Mouse (Mus musculus) neural tube, embryonic 15.5 days (tissue): ENCODE results near the gene Diexf. TPM values are rescaled to one million over a fixed set of nuclear protein-coding genes. Genes with fewer than 3 reads are reported as not detected.
A peak's percentile ranks its signal among the peaks of the same experiment; 100 is the strongest.

ENCODE experiments used
- ATAC-seq: fragments of 200-750 bp; cut with Nextera tagmentation; 2 replicates; pipeline ENCODE4 v1.8.0; 2017; ENCODE audit warnings: mild to moderate bottlenecking, moderate TSS enrichment, moderate library complexity; ENCODE audit not compliant: low FRiP score
- H3K27ac ChIP-seq: fragments of 300-500 bp; sonication (generic); replicated peaks from 2 replicates; pipeline ENCODE4 v1.5.1; 2015; ENCODE audit warnings: mild to moderate bottlenecking, inconsistent platforms
- H3K27me3 ChIP-seq: fragments of 300-500 bp; sonication (generic); replicated peaks from 2 replicates; pipeline ENCODE4 v1.6.1; 2015; ENCODE audit warnings: inconsistent platforms
- H3K36me3 ChIP-seq: fragments of 300-500 bp; sonication (generic); 2 replicates; pipeline ENCODE4 v1.6.1; 2015; ENCODE audit warnings: inconsistent platforms
- H3K4me1 ChIP-seq: fragments of 300-500 bp; sonication (generic); 2 replicates; pipeline ENCODE4 v1.6.1; 2015; ENCODE audit warnings: inconsistent platforms
- H3K4me2 ChIP-seq: fragments of 300-500 bp; sonication (generic); 2 replicates; pipeline ENCODE4 v1.6.1; 2015; ENCODE audit warnings: inconsistent platforms, mild to moderate bottlenecking, moderate library complexity
- H3K4me3 ChIP-seq: fragments of 300-500 bp; sonication (generic); replicated peaks from 2 replicates; pipeline ENCODE4 v1.5.1; 2015; ENCODE audit warnings: mild to moderate bottlenecking, inconsistent platforms
- H3K9ac ChIP-seq: fragments of 300-500 bp; sonication (generic); replicated peaks from 2 replicates; pipeline ENCODE4 v1.6.1; 2015; ENCODE audit warnings: mild to moderate bottlenecking, inconsistent platforms
- H3K9me3 ChIP-seq: fragments of 300-500 bp; sonication (generic); replicated peaks from 2 replicates; pipeline ENCODE4 v1.6.1; 2016; ENCODE audit warnings: inconsistent platforms
- WGBS: fragments of 180-500 bp; shearing (Covaris S2); methylation state at CpG from one replicate; pipeline ENCODE4 v1.1.7; 2015; ENCODE audit warnings: mixed read lengths; 5-methylcytosine and 5-hydroxymethylcytosine counted together
- polyA plus RNA-seq: library from polyadenylated mRNA; unstranded; fragments of >200 nt; fragmentation: Nextera tagmentation; extraction: Ambion mirVana; gene quantifications from 2 replicates; pipeline ENCODE4 v1.2.1, GENCODE M21; 2015

Diexf gene
- 7.8 TPM in 2 replicates for polyA plus RNA-seq

DNA sequence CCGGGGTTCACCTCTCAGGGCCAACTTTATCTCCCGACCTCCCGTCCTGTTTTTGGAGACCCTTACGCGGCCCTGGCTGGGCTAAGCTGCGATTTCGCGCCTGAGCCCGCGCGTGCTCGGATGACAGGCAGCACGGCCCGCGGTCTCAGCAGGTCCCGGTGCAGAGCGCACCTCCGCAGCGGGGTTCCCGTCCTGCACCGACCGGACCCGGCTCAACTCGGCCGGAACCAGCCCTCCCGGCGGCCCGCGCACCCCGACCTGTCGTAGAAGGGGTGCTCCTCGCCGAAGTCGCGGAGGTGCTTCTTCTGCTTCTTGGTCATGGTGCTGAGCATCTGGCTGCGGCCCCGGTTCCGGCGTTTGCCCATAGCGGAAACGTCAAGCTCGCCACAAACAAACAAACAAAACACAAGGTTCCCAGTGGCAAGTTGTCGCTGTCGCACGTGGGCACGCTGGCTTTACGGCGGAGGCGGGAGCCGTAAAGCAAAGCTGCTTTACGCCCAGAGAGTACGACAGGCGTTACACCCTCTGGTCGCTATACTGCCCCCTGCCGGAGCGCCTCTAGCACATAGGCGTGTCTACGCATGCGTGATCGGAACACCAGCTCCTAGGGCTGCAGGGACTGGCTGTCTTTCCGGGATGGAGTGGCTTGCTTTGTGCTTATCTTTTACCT is at the start of gene Diexf:
Diexf (minus strand) TSS at position 487 of the 670 bp plus-strand sequence.
- Histone ChIP-seq H3K9me3 (no peaks in the 10 kb centered on the region), H3K27ac (peak within 1 kb of the TSS; percentile 73), H3K27me3 (no peaks in the 10 kb centered on the region), H3K4me1 (peaks cover 14% of the 10 kb centered on the region), H3K9ac (peak within 1 kb of the TSS; percentile 82), H3K36me3 (peaks cover 15% of the 10 kb centered on the region), H3K4me2 (peak within 1 kb of the TSS; percentile 65), H3K4me3 (peak within 1 kb of the TSS; percentile 77)
- WGBS: 1% methylated on average over 61 of the region's 61 CpGs
- ATAC-seq: peak; percentile 93

DNA sequence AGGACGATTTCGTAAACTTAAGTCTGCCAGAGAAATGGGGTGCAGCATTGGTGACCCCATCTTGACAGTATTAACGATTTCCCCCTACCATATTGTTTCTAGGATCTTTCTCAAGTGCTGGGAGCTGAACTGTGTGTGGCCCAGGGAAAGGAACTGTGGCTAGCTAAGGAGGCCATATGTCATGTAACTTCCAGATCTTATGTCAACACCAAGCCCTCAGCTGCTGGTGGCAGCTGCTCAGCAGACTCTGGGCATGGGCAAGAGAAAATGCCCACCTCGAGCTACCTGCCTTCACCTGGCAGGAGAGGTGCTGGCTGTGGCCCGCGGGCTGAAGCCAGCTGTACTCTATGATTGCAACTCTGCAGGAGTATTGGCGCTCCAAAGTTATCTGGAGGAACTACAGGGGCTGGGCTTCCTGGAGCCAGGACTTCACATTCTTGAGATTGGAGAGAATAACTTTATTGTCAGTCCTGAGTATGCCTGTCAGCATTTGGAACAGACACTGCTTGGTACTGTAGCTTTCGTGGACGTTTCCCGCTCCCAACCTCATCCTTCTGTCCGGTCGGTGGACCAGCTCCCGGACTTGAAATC is 44.2 kb upstream of the Diexf start:
- Histone ChIP-seq H3K4me1 (peaks cover 34% of the 10 kb centered on the region), H3K9ac (no peak overlapping the region), H3K9me3 (no peaks in the 10 kb centered on the region), H3K4me2 (peak overlapping the region; percentile 84), H3K27ac (peak overlapping the region; percentile 90), H3K36me3 (no peaks in the 10 kb centered on the region), H3K27me3 (no peaks in the 10 kb centered on the region), H3K4me3 (peak overlapping the region; percentile 74)
- WGBS: 92% methylated on average over 13 of the region's 13 CpGs
- no peak for ATAC-seq

DNA sequence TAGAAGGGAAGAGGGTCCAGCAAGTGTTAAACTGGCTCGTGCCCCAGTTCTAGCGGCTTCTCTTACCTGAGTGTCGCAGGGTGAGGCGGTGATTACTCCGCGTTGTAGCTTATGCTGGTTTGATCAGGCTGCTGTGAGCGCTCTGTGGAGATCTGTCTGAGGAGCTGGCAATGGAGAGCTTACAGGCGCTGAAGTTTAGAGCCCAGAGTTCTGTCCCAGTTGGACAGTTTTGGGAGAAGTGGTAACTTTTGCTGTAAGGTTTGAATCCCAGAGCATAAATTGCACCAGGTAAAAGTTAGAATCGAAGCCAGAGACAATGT is 43.7 kb upstream of the Diexf start:
- 18% methylated on average over 9 of the region's 9 CpGs for WGBS

DNA sequence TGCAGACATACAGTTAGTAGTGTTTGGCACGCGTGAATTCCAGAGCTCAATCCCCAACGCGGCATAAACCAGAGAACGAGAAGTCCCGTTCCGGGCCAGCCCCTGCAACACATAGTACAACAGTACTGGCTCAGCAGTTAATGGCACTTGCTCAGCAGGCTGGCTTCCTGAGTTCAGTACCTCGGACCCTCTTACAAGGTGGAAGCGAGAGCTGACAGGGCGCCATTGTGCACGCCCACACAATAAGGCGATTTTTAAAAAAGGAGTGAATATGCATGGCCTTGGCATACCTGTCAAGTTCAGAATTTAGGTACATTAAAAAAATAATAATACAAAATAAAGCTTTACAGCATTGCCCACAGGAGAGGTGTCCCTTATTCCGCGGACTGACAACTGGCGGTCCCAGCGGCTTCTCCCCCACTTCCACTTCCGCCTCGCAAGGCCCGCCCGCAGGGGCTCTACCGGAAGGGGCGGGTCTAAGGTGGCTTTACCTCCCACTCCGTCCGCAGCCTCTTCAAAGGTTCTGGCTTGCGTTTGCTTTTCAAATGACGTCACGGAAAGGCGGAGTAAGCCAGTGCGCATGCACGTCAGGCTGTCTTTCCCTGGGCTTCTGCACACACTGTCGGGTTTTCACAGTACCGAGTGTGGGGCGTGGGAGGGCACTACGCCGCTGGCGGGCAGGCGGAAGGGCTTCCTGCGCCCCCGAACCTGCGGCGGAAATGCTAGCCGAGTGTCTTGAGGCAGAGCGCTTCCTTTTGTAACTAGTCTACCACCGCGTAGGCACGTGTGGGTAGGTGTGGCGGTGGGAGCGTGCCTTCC is 43.1 kb upstream of the Diexf start:
- peaks cover 34% of the 10 kb centered on the region for H3K4me1 ChIP-seq
- no peaks in the 10 kb centered on the region for H3K9me3 ChIP-seq
- peak overlapping the region; percentile 78 for H3K9ac ChIP-seq
- WGBS: under 1% methylated on average over 48 of the region's 48 CpGs
- no peaks in the 10 kb centered on the region for H3K36me3 ChIP-seq
- peak overlapping the region; percentile 74 for H3K4me3 ChIP-seq
- peak overlapping the region; percentile 90 for H3K27ac ChIP-seq
- ATAC-seq: peak; percentile 99
- no peaks in the 10 kb centered on the region for H3K27me3 ChIP-seq
- H3K4me2 ChIP-seq: peak overlapping the region; percentile 84

More for the DNA sequence above, 43.7 kb upstream of the Diexf start:
- H3K27me3 ChIP-seq: no peaks in the 10 kb centered on the region
- H3K4me3 ChIP-seq: peak overlapping the region; percentile 74
- ATAC-seq: no peak; the same call in none of the 2 replicates
- H3K36me3 ChIP-seq: no peaks in the 10 kb centered on the region
- peak overlapping the region; percentile 90 for H3K27ac ChIP-seq
- no peaks in the 10 kb centered on the region for H3K9me3 ChIP-seq
- H3K4me2 ChIP-seq: peak overlapping the region; percentile 84
- H3K4me1 ChIP-seq: peaks cover 34% of the 10 kb centered on the region
- peak overlapping the region; percentile 68 for H3K9ac ChIP-seq

DNA sequence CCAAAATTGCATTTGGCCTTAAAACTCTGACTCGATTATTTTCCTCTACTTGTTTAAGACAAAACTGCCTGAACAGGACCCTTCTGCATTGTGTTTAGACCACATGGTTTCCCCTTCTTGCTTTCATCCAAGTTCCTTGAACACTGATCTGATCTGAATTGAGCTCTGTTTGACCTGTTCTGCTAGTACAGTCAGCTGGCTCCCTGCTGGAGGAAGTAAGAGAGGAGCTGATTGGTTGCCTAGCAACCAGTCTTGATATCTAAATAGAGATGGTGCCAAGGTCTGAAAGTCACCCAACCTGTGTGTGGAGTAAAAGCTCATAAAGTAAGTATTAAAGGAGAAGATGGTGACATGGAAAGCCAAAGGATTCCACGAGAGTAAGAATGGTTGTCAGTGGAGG is 39.8 kb upstream of the Diexf start:
- no peak for ATAC-seq
- peaks cover 25% of the 10 kb centered on the region for H3K4me1 ChIP-seq
- no peak overlapping the region for H3K4me3 ChIP-seq
- WGBS: 72% methylated on average over 2 of the region's 2 CpGs
- H3K9ac ChIP-seq: no peak overlapping the region
- no peaks in the 10 kb centered on the region for H3K9me3 ChIP-seq
- H3K27ac ChIP-seq: no peak overlapping the region
- H3K27me3 ChIP-seq: no peaks in the 10 kb centered on the region
- H3K36me3 ChIP-seq: no peaks in the 10 kb centered on the region
- no peak overlapping the region for H3K4me2 ChIP-seq

DNA sequence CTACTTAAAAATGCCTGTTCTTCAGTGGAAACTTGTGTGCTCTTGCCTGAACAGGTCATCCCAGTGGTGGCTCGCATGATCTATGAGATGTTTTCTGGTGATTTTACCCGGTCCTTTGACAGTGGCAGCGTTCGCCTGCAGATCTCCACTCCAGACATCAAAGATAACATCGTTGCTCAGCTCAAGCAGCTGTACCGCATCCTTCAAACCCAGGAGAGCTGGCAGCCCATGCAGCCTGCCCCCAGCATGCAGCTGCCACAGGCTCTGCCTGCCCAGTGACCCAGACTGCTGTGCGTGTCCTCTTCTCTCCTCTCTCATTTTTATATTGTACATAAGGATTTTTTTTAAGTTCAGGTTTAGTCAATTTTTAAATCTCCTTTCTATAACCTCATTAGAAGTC is 39.2 kb upstream of the Diexf start:
- Histone ChIP-seq H3K4me2 (no peak overlapping the region), H3K9me3 (no peaks in the 10 kb centered on the region), H3K36me3 (no peaks in the 10 kb centered on the region), H3K4me3 (no peak overlapping the region), H3K27ac (no peak overlapping the region), H3K4me1 (peaks cover 19% of the 10 kb centered on the region), H3K27me3 (no peaks in the 10 kb centered on the region), H3K9ac (no peak overlapping the region)
- WGBS: 88% methylated on average over 7 of the region's 7 CpGs
- no peak for ATAC-seq

DNA sequence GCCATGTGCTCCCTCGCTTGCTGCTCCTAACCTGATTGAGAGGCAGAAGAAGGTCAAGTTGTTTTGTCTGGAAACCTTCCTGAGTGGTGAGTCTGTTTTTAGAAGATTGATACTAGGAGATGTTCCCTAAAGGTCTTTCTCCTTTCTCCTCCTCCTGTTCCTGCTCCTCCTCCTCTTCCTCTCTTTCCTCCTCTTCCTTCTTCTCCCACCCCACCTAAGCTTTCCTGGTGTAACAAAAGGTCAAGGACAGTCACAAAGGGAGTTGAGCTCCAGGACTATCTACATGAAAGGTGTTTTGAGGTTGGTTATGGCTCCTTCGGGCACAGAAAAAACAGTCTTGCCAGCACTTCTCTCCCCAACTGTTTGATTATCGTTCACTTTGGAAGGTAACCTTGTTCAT is 37.7 kb upstream of the Diexf start, which contains the start of gene A130010J15Rik:
A130010J15Rik (plus strand) TSS at position 301 of the 400 bp plus-strand sequence.
- no peak within 1 kb of the TSS for H3K4me3 ChIP-seq
- H3K9ac ChIP-seq: no peak within 1 kb of the TSS
- WGBS: 92% methylated on average over 3 of the region's 3 CpGs
- no peak within 1 kb of the TSS for H3K27ac ChIP-seq
- no peaks in the 10 kb centered on the region for H3K27me3 ChIP-seq
- no peak within 1 kb of the TSS for H3K4me2 ChIP-seq
- peaks cover 12% of the 10 kb centered on the region for H3K4me1 ChIP-seq
- ATAC-seq: no peak
- no peaks in the 10 kb centered on the region for H3K36me3 ChIP-seq
- no peaks in the 10 kb centered on the region for H3K9me3 ChIP-seq

DNA sequence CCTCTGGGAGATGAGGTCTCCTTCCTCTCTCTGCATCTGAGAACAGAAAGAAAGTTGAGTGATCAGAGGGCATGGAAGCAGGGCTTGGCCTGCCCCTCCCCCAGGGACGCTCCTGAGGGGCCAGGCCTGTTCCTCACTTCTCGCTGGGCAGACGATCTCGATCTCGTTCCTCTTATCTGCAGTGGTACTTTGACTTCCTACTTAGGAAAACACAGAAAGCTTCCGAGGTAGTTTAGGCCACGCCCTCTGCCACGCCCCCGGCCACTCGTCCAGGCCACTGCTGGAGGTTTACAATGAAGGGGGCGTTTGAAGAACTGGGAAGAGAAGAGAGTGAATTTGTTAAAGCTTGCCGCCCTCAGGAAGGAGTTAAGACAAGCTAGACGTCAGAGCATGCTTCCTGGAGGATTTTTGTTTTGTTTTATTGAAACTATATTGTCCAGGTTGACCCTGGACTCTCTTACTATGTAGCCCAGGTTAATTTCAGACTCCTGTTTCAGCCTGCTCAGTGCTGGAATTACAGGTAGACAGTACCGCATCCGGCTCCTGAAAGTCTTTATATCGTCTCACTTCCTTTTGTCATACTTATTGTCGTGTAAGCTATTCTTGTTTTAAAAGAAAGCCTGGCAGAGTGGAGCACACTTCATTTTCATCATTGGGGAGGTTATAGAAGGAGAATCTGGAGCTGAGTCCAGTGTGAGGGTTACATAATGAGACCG is 30.4 kb upstream of the Diexf start:
- 15% methylated on average over 18 of the region's 18 CpGs for WGBS
- Histone ChIP-seq H3K4me1 (no peaks in the 10 kb centered on the region), H3K4me2 (peak overlapping the region; percentile 44), H3K36me3 (no peaks in the 10 kb centered on the region), H3K4me3 (no peak overlapping the region), H3K9ac (no peak overlapping the region), H3K27ac (no peak overlapping the region), H3K27me3 (peaks cover 5% of the 10 kb centered on the region), H3K9me3 (no peaks in the 10 kb centered on the region)
- ATAC-seq: no peak

DNA sequence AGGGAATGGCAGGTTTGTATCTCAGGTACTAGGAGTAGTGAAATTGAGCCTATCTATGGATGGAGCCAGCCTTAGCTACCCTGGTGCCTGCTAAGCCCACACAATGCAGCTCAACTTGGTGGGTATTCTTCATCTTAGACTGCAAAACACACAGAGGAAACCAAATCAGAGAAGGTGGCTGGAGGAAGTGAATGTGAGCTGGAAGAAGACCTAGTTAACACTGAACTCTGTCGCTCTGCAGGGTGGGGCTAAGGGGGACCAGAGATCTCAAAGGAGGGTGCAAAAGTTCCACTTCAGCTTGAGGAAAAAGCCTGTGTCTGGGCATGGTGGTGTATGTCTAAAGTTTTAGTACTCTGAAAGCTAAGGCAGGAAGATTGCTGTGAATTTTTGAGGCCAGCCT is 29.5 kb upstream of the Diexf start:
- Histone ChIP-seq H3K4me3 (no peak overlapping the region), H3K27me3 (peaks cover 11% of the 10 kb centered on the region), H3K9me3 (no peaks in the 10 kb centered on the region), H3K36me3 (no peaks in the 10 kb centered on the region), H3K4me2 (no peak overlapping the region), H3K27ac (no peak overlapping the region), H3K9ac (no peak overlapping the region), H3K4me1 (no peaks in the 10 kb centered on the region)
- 52% methylated on average over 1 of the region's 1 CpGs for WGBS
- no peak for ATAC-seq

DNA sequence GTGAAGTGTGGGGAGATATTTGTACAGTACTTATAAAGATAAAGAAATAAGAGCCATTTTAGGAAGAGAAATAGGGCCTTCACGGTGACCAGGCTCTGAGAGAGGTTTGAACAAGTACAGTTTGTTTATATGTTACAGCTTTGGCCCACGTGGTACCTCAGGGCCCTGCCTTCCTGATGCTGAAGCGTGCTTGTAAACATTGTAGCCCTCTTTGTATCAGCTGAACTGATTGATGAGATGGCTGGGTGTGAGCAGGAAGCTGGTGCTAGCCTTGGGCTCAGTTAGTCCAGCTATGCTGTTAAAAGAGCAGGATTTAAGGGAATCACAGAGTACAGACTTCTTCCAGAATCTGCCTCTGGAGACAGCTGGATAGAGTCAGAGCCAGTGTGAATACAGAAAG is 29.1 kb upstream of the Diexf start:
- Histone ChIP-seq H3K36me3 (no peaks in the 10 kb centered on the region), H3K4me1 (no peaks in the 10 kb centered on the region), H3K9me3 (no peaks in the 10 kb centered on the region), H3K9ac (no peak overlapping the region), H3K4me2 (no peak overlapping the region), H3K27me3 (peaks cover 15% of the 10 kb centered on the region), H3K27ac (no peak overlapping the region), H3K4me3 (no peak overlapping the region)
- ATAC-seq: no peak
- 58% methylated on average over 3 of the region's 3 CpGs for WGBS

DNA sequence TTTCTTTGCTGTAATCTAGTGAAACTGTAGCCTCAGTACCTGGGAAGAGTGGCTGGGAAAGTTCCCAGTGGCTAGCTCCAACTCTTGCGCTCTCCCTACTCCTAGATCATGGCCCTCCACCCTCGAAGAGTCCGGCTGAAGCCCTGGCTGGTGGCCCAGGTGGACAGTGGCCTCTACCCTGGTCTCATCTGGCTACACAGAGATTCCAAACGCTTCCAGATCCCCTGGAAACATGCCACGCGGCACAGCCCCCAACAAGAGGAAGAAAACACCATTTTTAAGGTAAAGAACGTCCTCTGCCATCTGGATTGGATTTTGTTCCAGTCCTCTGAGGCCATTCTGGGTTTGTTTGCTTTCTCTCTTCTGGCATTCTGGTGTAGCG is 27.0 kb upstream of the Diexf start:
- Histone ChIP-seq H3K4me1 (peaks cover 6% of the 10 kb centered on the region), H3K27me3 (peaks cover 36% of the 10 kb centered on the region), H3K9me3 (no peaks in the 10 kb centered on the region), H3K9ac (no peak overlapping the region), H3K27ac (no peak overlapping the region), H3K36me3 (no peaks in the 10 kb centered on the region), H3K4me3 (no peak overlapping the region), H3K4me2 (no peak overlapping the region)
- 83% methylated on average over 8 of the region's 8 CpGs for WGBS
- ATAC-seq: no peak
